Mouse (Mus musculus) layer of hippocampus, adult 9-10 months (tissue): ENCODE data around the gene Ccdc155.

Experiments
- DNase-seq: peaks from one replicate; pipeline ENCODE4 v3.0.0; 2022; ENCODE audit warnings: low spot score

Gene Ccdc155

GRCm38 (mm10) chr7:45204380-45205143, at the start of gene Ccdc155:
Gene Ccdc155 (minus strand): TSS chr7:45204892.
- DNase-seq, result peak; percentile 79

GRCm38 (mm10) chr7:45253806-45254205, 49.1 kb upstream of the Ccdc155 start:
- DNase-seq, result no peak

DNA sequence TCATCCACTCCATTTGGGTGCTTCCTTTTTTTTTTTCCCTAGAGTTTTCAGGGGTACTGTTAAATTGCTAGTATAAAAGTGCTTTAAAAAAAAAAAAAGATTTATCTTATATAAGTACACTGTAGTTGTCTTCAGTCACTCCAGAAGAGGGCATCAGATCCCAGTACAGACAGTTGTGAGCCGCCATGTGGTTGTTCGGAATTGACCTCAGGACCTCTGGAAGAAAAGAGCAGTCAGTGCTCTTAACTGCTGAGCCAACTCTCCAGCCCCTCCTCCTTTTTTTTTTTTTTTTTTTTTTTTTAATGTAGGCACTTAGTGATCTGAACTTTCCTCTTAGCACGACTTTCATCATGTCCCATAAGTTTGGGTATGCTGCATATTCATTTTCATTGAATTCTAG, 43.0 kb upstream of the Ccdc155 start:
- DNase-seq, result no peak

- no peak for DNase-seq
Observed at GRCm38 (mm10) chr7:45241389-45241749, 36.7 kb upstream of the Ccdc155 start.

- DNase-seq, result no peak
Observed at GRCm38 (mm10) chr7:45240633-45241388, 36.1 kb upstream of the Ccdc155 start, which contains the start of gene Slc6a16. Gene Slc6a16 (plus strand): TSS chr7:45241085.

DNA sequence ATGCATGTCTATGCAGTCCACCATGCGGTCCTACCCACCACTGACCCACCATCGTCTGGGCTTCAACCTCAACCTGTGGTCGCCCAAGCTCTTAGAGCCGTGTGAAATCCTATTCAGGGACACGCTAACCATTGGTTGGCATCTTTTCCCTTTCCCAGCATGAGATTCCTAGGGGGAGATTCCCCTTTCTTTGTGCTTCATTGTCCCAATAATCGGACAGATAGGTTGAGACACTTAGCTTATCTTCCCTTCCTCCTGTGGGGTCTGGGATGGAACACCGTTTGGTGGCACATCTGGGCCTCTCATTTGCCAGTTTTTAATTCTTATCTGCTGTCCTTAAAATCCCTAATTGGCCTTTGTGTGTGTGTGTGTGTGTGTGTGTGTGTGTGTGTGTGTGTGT, 35.4 kb upstream of the Ccdc155 start:
- DNase-seq, result no peak

DNA sequence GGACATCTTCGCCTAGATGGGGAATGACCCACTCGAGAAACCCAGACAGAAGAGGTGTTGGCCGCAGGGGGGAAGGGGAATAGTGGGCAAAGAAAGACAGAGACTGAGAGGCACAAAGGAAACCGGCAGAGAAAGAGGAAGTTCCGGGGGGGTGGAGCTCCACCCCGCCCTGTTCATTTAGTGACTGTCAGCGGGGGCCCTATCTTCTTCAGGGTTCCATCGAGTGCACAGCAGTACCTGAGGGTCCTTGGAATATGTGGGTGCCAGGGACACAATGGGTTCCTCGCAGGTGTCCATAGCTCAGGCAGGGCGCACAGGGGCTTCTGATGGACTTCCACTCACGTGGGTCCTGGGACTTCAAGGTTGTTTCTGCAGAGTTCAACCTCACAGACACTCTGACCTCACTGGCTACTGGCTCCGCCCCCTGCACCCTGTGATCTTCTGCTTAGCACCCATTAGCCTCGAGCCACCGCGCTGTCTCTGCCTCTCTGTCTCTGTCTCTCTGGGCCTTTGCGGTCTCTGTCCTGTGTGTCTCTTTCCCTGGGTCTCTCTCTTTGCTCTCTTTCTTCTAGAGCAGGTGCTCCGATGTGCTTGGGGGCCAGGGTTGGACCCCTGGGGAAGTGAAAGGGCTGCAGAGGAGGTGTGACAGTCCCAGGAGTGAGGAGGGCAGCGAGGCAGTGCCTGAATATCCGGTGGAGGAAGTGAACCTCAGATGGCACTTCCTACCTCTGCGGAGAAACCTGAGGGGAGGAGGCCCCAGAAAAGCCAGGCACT, 34.2 kb upstream of the Ccdc155 start, which contains the start of gene Cd37:
Cd37 (minus strand) TSS at position 393 of the 774 bp plus-strand sequence.
- no peak for DNase-seq

DNA sequence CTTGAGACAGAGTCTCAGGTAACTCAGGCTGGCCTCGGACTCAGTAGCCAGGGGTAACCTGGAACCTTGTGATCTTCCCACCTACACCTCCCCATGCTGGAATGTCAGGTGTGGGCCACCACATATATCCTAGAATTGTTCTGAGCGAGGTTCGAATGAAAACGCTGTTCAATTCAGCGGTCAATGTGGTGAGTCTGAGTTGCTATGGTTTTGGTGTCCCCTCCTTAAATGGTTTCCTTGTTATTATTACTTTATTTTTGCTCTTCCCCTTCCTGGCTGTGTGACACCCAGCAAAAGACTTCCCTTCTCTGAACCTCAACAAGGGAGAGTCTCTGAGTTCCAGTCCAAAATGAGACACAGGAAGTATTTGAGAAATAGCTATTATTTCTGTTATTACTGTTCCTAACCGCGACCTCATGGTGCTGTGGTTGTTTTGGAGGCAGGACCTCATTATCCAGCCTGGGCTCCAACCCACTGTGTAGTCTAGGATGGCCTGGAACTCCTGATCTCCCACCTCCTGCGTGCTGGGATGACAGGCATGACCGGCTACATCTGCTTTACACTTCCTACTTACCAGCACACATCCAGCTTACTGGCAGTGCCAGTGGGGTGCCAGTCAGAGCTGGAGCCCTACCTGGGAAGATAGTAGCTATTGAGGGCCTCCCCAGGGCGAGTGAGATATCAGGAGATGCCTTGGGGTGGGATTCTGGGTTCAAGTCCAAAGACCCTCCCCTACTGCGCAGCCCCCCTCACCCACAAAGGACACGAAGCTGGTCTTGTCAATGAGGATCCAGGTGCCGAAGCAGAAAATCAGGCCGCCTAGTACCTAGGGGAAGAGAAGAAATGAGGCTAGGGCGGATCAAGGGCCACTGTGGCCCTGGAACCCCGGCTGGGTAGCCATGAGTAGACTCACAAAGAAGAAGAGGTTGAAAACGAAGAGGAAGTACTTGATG, 33.3 kb upstream of the Ccdc155 start:
- DNase-seq, result no peak

DNA sequence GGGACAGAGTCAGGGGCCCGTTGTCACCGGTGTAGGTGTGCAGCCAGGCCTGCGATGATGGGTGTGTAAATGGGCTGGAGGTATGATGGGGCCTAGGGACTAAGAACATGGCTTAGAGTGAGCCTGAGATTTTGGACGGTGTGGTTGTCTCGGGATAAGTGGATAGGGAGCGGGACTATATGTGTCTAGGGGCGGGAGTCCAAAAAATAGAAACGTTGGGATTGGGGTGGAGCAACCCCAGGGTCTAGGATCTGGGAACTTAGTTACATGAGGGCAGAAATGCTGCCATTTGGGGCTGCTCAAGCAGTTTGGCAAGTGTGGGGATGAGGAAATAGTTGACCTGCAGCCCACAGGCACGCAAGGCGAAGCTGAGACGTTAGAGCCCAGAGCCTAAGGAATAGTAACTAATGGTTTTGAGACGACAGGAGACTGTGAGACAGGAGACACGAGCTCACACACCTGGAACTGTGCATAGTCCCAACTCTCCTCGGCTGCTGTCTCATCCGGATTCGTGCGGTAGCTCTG, 31.0 kb upstream of the Ccdc155 start:
- no peak for DNase-seq

- DNase-seq, result no peak
Observed at GRCm38 (mm10) chr7:45234922-45235571, 30.4 kb upstream of the Ccdc155 start.

GRCm38 (mm10) chr7:45234333-45234841, 29.7 kb upstream of the Ccdc155 start:
- no peak for DNase-seq

DNA sequence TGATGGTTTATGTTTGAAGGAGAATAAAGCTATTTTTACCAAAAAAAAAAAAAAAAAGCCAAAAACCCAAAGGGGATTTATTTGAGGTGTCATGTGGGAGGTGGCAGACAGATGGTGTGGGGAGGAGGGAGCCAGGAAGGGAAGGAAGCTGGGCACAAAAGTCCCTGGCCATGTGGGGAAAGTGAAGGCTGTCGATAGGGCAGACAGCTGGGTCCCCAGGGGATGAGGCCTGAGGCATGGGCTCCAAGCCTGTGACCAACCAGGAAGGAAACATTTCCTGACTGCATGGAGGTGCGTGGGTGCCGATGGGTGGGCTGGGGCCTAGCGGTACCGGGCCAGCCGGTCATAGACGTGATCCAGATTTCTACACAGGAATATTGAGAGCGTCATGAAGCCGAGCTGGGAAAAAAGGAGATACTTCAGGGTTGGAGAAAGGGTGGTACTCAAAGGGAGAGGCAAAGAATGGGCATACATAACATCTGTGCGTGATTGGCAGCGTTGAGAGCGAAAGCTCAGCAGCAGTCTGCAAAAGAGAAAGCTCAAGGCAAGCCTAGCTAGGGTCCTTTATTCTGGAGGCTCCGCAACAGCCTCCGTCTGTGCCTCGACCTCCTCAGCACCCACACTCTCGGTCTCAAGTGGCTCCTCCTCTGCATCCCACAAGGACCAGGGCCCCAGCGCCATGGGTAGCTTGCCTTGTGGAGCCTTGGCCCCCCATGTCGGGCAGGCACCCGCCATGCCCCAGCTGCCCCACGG, 29.1 kb upstream of the Ccdc155 start:
- peak; percentile 42 for DNase-seq

DNA sequence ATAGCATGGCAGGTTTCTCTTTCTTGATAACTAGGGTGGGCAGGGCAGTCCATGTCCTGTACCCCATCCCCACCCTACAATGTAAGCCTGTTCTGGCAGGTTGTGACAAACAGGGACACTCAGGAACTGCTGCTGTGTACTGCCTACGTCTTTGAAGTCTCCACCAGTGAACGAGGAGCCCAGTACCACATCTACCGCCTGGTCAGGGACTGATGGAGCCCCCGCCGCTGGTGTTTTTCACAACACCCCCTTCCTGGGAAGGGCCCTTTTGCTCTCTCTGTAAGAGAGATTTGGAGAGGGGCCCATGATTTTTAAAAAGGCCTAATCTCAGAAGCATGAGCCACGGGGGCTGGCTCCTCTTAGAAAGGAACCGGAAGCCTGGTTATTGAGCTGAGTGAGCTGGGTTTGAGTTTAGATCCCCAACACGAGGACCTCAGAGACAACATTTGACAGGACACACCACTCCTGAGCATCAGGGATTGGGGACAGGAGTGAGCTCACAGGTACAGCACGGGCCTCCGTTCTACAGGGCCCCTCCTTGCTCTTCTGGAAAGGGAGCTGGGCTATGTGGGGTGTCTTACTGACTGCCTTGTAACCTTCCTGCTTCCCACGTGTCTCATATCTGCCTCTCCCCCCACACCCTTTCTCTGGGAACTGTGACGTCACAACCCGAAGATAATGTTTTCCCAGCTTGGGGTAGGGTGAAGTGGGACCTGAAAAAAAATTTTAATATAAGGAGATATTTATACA, 28.2 kb upstream of the Ccdc155 start:
- DNase-seq, result no peak

GRCm38 (mm10) chr7:45231941-45232340, 27.2 kb upstream of the Ccdc155 start:
- no peak for DNase-seq

DNA sequence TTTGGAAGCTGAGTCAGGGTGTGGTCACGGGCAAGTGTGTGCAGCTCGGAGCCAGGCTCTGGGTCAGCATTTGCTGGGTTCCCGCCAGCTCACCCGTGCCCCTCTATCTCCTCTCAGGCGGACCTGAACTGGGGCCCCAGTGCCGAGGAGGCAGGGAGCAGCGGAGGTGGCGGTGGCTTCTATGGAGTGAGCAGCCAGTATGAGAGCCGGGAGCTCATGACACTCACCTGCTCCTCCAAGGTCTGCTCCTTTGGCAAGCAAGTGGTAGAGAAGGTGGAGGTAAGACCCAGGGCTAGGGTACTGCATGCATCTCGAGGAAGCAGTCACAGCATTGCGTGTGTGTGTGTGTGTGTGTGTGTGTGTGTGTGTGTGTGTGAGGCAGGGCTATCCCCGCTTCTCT, 26.5 kb upstream of the Ccdc155 start:
- no peak for DNase-seq

DNA sequence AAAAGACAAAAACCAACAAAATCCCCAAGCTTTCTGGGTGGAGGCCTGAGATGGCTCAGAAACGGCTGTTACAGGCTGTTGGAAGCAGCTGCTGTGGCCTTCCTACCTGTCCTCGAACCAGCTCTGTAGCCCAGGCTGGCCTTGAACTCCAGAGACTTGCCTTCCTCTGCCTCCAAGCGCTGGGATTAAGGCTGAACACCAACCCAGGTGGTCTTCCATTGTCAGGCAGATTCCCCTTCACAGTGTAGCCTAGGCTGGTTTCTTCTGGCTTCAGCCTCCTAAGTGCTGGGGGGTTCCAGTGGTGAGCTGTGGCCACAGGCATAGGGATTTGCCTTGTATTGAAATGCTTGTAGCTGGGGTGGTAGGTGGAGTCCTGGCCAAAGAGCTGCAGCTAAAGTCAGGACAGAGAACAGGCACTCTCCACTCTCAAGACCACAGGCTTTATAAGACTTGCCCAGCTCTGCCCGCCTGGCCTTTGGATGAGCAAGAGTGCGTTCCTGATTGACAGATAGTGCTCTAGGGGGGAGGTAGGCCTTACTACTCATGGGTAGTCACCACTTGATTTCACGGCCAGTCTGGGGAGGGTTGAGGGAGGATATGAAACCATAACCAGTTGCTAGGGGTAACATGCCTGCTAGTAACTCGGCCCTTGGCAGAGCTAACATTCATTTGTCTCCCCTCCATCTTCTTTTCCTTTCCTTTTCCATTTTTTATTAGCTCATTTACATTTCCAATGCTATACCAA, 24.9 kb upstream of the Ccdc155 start:
- DNase-seq, result no peak

DNA sequence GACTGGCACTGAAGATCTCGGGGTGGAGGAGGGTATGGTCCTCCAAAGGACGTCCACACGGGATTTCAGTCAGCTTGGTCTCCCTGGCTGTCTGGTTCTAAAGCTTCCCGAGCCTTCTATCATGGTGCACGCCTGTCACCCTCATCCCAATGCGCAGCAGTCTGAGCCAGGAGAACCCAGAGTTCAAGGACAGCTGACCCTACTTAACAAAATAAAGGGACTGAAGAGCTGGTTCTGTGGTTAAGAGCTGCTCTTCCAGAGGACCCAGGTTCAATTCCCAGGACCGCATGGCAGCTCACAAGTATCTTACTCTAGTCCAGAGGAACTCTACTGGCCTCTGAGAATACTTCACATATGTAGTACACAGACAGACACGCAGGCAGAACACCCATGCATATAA, 24.4 kb upstream of the Ccdc155 start:
- no peak for DNase-seq

DNA sequence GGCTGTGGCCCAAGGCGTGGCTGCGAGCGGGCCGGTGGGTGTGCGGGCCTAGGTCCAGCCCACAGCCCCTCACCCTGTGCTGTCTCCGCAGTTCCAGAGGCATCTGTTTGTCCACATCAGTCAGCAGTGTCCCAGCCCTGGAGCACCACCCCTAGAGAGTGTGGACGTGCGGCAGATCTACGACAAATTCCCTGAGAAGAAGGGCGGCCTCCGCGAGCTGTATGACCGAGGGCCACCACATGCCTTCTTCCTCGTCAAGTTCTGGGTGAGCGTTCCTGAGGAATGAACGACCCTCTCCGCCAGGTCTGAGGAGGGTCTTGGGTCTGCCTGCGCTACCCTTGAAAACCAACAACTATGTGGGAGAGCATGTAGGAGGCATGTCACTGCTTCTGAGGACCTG, 23.9 kb upstream of the Ccdc155 start:
- DNase-seq, result no peak
